Mouse (Mus musculus) megakaryocyte, embryonic 14.5 days (primary cell): ENCODE data around the gene Insig2.

Experiments used
- FLI1 ChIP-seq: IDR thresholded peaks from 2 replicates; pipeline ENCODE4 v1.6.1; 2012; ENCODE audit warnings: low read length, inconsistent platforms, mixed read lengths
- GATA1 ChIP-seq: IDR thresholded peaks from 3 replicates; pipeline ENCODE4 v1.6.1; 2012; ENCODE audit warnings: mixed read lengths, low read length, inconsistent platforms, borderline replicate concordance

GRCm38 (mm10) chr1:121284197-121284596 is 48.2 kb downstream of the Insig2 start:
- TF ChIP-seq FLI1 (no peak), GATA1 (no peak)
